Mouse (Mus musculus) spleen, adult 2 months (tissue): Measurements from ENCODE around the gene Nfic. TPM values are rescaled to one million over a fixed set of nuclear protein-coding genes. Genes with fewer than 3 reads are reported as not detected.

Experiments
- DNase-seq, 2 experiments: peaks; one replicate each; pipeline versions ENCODE4 v3.0.0 to v3.0.0-alpha.2; 2012 to 2021; ENCODE audit warnings: low spot score in 2 of 2, low read depth in 1 of 2
- H3K27ac ChIP-seq: fragments of 200-500 bp; 2 replicates; pipeline ENCODE4 v1.5.1; 2012; ENCODE audit warnings: low read length, inconsistent platforms; ENCODE audit not compliant: insufficient read depth
- H3K27me3 ChIP-seq: fragments of 200-500 bp; 2 replicates; pipeline ENCODE4 v1.6.1; 2012; ENCODE audit warnings: mild to moderate bottlenecking, moderate library complexity, low read length, inconsistent platforms; ENCODE audit not compliant: control insufficient read depth, insufficient read depth
- H3K36me3 ChIP-seq: fragments of 200-500 bp; 2 replicates; pipeline ENCODE4 v1.6.1; 2012; ENCODE audit warnings: mild to moderate bottlenecking, low read length, inconsistent platforms; ENCODE audit not compliant: control insufficient read depth, insufficient read depth
- H3K4me1 ChIP-seq: fragments of 200-500 bp; 2 replicates; pipeline ENCODE4 v1.6.1; 2011; ENCODE audit warnings: inconsistent platforms; ENCODE audit not compliant: control insufficient read depth, insufficient read depth, insufficient read length
- H3K4me3 ChIP-seq: fragments of 200-500 bp; 2 replicates; pipeline ENCODE4 v1.5.1; 2011; ENCODE audit warnings: mild to moderate bottlenecking, inconsistent platforms; ENCODE audit not compliant: insufficient read depth, insufficient read length; ENCODE audit errors: extremely low read depth
- CTCF ChIP-seq: fragments of 200-500 bp; IDR thresholded peaks from 2 replicates; pipeline ENCODE4 v1.5.1; 2011; ENCODE audit warnings: mild to moderate bottlenecking, inconsistent platforms; ENCODE audit not compliant: insufficient read depth, insufficient read length, insufficient replicate concordance; ENCODE audit errors: extremely low read depth
- POLR2A ChIP-seq: fragments of 200-500 bp; IDR thresholded peaks from 2 replicates; pipeline ENCODE4 v1.6.1; 2011; ENCODE audit warnings: low read depth, low read length, inconsistent platforms
- WGBS: fragments of 180-500 bp; shearing (Covaris S2); methylation state at CpG from one replicate; pipeline ENCODE4 v1.1.7; 2018; 5-methylcytosine and 5-hydroxymethylcytosine counted together
- polyA plus RNA-seq: library from polyadenylated mRNA; depleted of rRNA; stranded (reverse); fragments of >200 nt; gene quantifications from 2 replicates; pipeline ENCODE4 v1.2.3, GENCODE M21; 2012

The Nfic gene
- polyA plus RNA-seq, 1 experiment = 26.0 TPM

DNA sequence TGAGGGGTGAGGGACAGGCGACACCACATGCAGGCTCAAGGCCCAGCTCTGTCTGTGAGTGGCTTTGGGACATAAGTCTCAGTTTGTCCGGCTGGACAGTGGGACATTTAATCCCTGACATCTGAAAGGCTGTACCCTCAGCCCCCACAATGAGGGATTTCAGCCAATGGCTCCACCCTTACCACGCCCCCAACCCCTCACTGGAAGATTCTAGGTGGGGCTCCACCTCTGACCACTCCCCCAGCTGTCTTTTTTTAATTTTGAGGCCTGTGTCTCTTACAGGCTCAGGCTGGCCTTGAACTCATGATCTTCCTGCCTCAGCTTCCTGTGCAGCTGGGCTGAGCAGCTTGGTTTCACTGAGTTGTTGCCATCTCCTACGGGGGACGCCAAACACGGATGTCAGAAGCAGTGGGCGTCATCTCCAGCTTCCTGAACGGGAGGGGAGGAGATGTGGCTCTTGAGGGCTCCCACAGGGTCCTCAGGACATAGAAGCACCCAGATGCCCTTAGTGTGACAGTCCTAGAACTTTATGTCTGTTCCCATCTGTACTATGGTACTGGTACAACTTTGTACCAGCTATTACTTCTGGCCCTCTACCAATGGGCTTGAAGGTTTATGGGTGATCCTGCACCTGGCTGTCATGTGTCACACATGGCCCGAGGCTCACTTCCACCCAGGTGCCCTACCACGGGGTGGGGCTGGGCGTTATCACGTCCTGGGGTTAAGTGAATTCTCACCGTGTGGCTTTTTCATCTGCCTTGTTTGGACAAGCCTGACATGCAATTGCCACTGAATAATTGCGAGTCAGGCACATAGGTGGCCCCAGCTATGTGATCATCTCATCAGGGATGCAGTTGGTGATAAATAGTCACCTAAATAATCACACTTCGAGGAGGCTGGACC is 20.8 kb downstream of the Nfic start:
- peak in 1 of 2 experiments; percentile 26 for DNase-seq
- Histone ChIP-seq H3K4me3 (0 out of 2 replicates have a peak overlapping the region, but pooled peaks have one; percentile 19), H3K4me1 (peaks cover 31% of the 10 kb centered on the region), H3K36me3 (no peaks in the 10 kb centered on the region), H3K27me3 (no peaks in the 10 kb centered on the region), H3K27ac (peak overlapping the region; percentile 88)
- 31% methylated on average over 15 of the region's 15 CpGs for WGBS
- TF ChIP-seq POLR2A (no peak), CTCF (no peak)

DNA sequence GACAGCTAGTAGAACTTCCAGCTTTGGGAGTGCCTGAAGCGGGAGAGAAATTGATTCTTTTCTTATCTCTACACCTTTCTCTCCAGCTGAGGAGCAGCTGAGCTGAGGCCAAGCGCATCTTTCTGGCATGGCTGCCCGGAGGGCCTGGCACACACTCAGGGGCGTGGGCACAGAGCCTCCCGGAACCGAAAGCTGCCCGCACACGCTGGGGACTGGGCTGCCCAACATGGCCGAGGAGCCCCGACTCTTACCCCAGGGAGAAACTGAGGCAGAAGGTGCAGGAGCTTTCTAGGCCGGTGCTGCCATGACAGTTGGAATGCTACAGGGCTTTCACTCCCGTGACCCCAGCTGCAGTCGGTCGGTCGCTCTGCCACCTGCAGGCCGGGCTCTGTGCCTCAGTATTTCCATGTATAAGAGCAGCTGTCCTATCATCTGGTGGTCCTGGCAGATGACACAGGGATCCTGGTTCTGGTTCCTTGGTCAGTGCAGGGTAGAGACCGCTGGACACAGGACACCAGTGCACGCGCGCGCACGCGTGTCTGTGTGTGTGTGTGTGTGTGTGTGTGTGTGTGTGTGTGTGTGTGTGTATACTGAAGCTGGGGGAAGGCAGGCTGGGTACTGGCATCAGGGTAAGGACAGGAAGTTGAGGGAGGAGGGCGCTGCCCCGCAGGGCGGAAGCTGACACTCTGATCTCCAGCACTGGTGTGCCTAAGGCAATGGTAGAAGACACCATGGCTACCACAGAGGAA is 21.7 kb downstream of the Nfic start:
- WGBS = 26% methylated on average over 26 of the region's 26 CpGs
- DNase-seq = peak; percentile 52 to 77
- Histone ChIP-seq H3K27me3 (no peaks in the 10 kb centered on the region), H3K27ac (peak overlapping the region; percentile 88), H3K4me3 (peak overlapping the region; percentile 53), H3K4me1 (peaks cover 31% of the 10 kb centered on the region), H3K36me3 (no peaks in the 10 kb centered on the region)
- TF ChIP-seq CTCF = peak; percentile 7; the same call in 1 of the 2 replicates
- peak; percentile 22; the same call in 1 of the 2 replicates for TF ChIP-seq POLR2A

DNA sequence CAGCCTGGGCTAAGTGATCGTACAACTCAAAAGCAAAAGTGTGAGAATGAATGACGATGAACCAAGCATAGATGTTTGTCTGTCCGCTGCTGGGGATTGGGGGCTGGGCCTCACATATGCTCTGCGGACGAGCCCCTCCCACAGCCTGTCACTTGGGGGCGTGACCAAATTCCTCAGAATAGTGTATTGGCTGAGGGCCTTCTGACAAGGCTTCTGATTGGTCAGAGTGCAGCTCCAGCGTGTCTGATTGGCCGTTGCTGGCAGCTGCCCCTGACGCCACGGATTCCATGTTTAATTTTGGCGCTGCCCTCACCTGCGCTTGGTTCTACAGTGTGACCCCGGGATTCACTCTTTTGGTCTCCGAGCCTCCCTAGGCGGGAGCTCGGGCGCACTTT is 22.6 kb downstream of the Nfic start:
- H3K4me1 ChIP-seq = peaks cover 31% of the 10 kb centered on the region
- whole genome bisulfite sequencing = under 1% methylated on average over 17 of the region's 17 CpGs
- peak overlapping the region; percentile 53 for H3K4me3 ChIP-seq
- H3K27me3 ChIP-seq = no peaks in the 10 kb centered on the region
- peak; percentile 91 to 94 for DNase-seq
- TF ChIP-seq CTCF (no peak), POLR2A (no peak)
- H3K27ac ChIP-seq = peak overlapping the region; percentile 88
- H3K36me3 ChIP-seq = no peaks in the 10 kb centered on the region

DNA sequence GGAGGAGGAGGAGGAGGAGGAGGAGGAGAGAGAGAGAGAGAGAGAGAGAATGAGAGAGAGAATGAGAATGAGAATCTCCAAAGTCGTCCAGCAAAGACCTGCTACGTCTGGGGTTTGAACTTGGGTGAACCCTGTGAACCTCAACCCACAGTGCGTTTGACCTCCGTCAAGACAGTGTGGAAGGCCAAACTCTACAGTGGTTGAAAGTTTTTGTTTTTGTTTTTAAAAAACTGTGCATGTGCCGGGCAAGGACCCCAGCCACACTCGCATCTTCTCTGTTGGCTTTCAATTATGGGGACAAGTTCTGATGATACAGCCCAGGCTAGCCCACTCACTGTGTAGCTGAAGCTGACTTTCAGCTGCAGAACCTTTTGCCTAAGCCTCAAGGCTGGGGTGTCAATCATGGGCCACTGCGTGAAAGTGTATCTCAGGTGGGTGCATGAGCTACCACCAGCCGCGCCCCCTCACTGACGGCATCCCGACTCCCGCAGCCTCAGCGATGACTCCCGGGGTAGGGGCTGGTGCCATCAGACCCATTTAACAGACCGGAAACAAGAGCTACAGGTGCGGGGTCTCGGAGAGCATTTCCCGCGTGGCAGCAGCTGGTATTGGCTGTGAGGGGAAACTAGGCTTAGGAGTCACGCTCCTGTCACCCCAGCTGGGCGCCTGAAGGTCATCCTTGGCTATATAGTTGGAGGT is 23.1 kb downstream of the Nfic start:
- WGBS = 43% methylated on average over 21 of the region's 21 CpGs
- Histone ChIP-seq H3K4me3 (peak overlapping the region; percentile 42; the same call in 1 of the 2 replicates), H3K27ac (no peak overlapping the region), H3K4me1 (peaks cover 31% of the 10 kb centered on the region), H3K27me3 (no peaks in the 10 kb centered on the region), H3K36me3 (no peaks in the 10 kb centered on the region)
- TF ChIP-seq POLR2A (no peak), CTCF (no peak)
- no peak for DNase-seq

DNA sequence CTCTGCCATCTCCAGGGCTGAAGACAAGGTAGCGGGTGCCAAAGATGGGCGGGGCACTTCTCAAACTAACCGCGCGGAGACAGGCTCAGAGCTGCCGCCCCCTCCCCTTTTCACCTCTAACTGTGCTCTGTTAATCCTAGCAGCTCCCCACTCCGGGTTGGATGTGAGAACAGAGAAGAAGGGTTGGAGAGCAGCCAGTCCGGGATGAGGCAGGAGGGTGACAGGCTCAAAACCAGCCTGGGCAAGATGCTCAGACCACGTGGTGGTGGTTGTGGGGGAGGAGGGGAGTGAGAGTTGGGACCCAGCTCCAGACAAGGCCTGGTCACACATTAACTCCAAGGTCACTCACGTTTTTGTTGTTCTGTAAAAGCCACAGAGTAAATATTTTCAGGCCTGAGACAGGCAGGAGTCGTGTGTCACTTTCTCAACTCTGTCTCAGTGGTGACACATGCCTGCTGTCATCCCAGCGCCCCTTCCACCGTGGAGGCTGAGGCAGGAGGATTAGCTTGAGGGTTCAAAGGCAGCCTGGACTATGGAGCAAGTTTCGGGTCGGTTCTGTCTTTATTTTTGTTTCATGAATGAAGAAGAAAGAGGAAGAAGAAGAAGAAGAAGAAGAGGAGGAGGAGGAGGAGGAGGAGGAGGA is 23.8 kb downstream of the Nfic start:
- WGBS = 21% methylated on average over 15 of the region's 15 CpGs
- Histone ChIP-seq H3K27me3 (peaks cover 5% of the 10 kb centered on the region), H3K27ac (peak overlapping the region; percentile 48; the same call in 1 of the 2 replicates), H3K36me3 (no peaks in the 10 kb centered on the region), H3K4me1 (peaks cover 31% of the 10 kb centered on the region), H3K4me3 (peak overlapping the region; percentile 70; the same call in 1 of the 2 replicates)
- TF ChIP-seq CTCF (no peak), POLR2A (no peak)
- DNase-seq = peak in 1 of 2 experiments; percentile 12
